Mouse (Mus musculus): ENCODE results near the gene Gm10251.
"Not testable (repeated sequence)": the region's sequence is repeated elsewhere in the genome, so short reads cannot be mapped to it uniquely, and the experiment has no call there.

The Gm10251 gene

GRCm38 (mm10) chr14:6684070-6684469 is at the start of gene Gm10251:
Gm10251 (minus strand) TSS chr14:6684170.
- not testable (repeated sequence) for DNase-seq (ENCODE audit: low spot score)

GRCm38 (mm10) chr14:6720151-6720550 is 36.2 kb upstream of the Gm10251 start, which contains the start of gene Gm8050:
Gm8050 (minus strand) TSS chr14:6720251.
- not testable (repeated sequence) for DNase-seq (ENCODE audit: low spot score)

DNA sequence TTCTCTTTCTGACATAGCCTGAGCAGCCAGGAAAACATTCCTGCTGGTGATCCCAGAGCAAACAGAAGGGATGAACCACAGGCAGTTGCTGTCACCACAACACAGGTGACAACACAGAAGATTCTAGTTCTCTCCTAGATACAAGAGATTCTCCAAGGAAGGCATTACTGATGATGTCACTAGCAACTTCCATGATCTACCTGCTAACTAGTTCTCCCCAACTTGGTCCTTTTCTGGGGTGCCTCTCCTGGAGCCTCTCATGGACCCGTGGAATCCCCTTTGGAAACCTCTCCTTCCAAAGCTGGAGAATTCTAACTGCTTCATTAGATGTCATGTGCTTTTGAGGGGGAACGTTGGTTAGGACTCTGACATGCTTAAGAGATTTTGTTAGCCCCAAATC is 61.7 kb downstream of the Gm10251 start, which contains the start of gene Gm3460:
Gene Gm3460, minus strand, starts transcription at position 101 of the 400 bp plus-strand sequence.
- DNase-seq (ENCODE audit: low spot score): not testable (repeated sequence)

DNA sequence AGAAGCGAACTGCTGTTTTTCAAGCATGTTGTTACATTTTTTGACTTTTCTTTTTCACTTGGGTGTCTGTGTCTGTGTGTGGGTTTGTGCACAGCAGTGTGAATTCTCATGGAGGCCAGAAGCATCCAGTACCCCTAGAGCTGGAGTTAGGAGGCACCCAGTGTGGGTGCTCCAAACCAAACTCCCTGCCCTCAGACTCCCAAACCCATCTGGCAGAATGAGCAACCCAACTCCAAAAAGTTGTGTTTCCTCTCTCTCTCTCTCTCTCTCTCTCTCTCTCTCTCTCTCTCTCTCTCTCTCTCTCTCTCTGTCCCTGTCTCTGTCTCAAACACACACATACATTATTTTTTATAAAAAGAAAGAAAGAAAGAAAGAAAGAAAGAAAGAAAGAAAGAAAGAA is 77.5 kb downstream of the Gm10251 start:
- not testable (repeated sequence) for DNase-seq (ENCODE audit: low spot score)

- not testable (repeated sequence) for DNase-seq (ENCODE audit: low spot score)
Measured at GRCm38 (mm10) chr14:6605004-6605403, 79.0 kb downstream of the Gm10251 start.

DNA sequence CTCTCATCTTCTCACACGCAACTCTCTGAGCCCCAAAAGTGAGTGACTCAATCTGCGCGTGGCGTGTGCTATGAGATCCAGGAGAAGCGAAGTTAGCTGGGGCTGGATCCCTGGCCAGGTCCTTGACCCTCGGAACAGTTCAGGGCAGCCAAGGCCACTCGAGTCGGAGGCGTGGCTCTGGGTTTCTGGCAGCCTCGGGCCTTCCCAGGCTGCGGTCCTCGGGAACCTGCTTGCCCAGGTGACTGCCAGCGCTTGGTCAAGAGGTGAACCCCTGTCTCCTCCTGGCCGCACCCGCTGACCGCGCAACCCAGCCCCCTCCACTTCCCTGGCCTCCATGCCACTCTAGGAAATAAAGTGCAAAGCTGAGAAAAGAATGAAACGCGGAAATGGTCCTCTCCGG is 79.4 kb downstream of the Gm10251 start:
- DNase-seq (ENCODE audit: low spot score): not testable (repeated sequence)

DNA sequence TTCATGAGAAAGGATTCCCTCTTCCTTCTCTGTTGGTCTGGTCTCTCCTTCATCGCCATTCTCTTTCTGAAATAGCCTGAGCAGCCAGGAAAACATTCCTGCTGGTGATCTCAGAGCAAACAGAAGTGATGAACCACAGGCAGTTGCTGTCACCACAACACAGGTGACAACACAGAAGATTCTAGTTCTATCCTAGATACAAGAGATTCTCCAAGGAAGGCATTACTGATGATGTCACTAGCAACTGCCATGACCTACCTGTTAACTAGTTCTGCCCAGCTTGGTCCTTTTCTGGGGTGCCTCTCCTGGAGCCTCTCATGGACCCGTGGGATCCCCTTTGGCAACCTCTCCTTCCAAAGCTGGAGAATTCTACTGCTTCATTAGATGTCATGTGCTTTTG is 93.5 kb downstream of the Gm10251 start, which contains the start of gene Gm3629:
Gene Gm3629, minus strand, starts transcription at position 101 of the 400 bp plus-strand sequence.
- DNase-seq (ENCODE audit: low spot score): not testable (repeated sequence)
